ENCODE assay signal across 21 mouse cellular contexts in the genomic region with DNA sequence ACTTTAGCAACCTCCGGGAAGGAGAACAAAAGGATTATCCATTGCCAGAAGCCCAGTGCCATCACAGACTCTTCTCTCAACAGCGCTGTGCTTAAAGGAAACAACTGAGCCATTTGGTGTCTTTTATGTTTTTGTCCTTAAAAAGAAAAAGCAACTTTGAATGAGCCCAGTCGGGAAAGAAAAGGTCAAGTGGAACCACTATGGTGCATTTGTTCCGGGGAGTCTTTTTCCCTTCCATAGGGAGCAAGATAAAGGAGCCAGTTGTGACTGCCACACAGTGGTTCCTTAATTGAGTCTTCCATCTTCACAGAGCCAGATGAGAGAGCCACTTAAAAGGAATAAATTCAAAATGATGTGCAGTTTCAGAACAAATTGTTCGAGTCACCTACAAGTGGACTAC.
DNase-seq lines count a peak whose midpoint lies in the region; ATAC-seq lines count a peak whose summit lies in the region.
"Had no signal": no experiment of that assay in that cellular context is flagged by ENCODE, and none has a peak within 500 bp of the region (broad histone marks: within the 10 kb centered on the region; RNA-seq: fewer than 3 reads in every experiment).

No protein-coding gene starts in this region.

- H3K9me3 ChIP-seq in forebrain, embryonic 14.5 days (replicated peaks; ENCODE audit: control insufficient read depth, low read length): no peaks in the 10 kb centered on the region
- H3K9me3 ChIP-seq in forebrain, embryonic 15.5 days: no peaks in the 10 kb centered on the region
- H3K9me3 ChIP-seq in midbrain, embryonic 16.5 days (replicated peaks; ENCODE audit: control insufficient read depth, low read length, poor library complexity, severe bottlenecking): no peaks in the 10 kb centered on the region
- no peaks in the 10 kb centered on the region for H3K9me3 ChIP-seq in midbrain, embryonic 14.5 days (ENCODE audit: control insufficient read depth, low read length)
- H3K9me3 ChIP-seq: embryonic facial prominence, embryonic 15.5 days; forebrain, embryonic 10.5 days; heart, embryonic 13.5 days; hindbrain, embryonic 13.5 days had no signal

- H3K36me3 ChIP-seq in forebrain, embryonic 14.5 days (ENCODE audit: control insufficient read depth, insufficient read depth, low read length): no peaks in the 10 kb centered on the region
- H3K36me3 ChIP-seq in forebrain, embryonic 15.5 days: no peaks in the 10 kb centered on the region
- H3K36me3 ChIP-seq in midbrain, embryonic 16.5 days (ENCODE audit: control insufficient read depth, insufficient read depth, low read length): no peaks in the 10 kb centered on the region
- no peaks in the 10 kb centered on the region for H3K36me3 ChIP-seq in midbrain, embryonic 14.5 days (ENCODE audit: control insufficient read depth, insufficient read depth, low read length)
- H3K36me3 ChIP-seq: embryonic facial prominence, embryonic 15.5 days; forebrain, embryonic 10.5 days; heart, embryonic 13.5 days; hindbrain, embryonic 13.5 days had no signal

- no peak overlapping the region for H3K9ac ChIP-seq in forebrain, embryonic 14.5 days (ENCODE audit: low read length)
- H3K9ac ChIP-seq in forebrain, embryonic 15.5 days (replicated peaks): no peak overlapping the region
- no peak overlapping the region for H3K9ac ChIP-seq in midbrain, embryonic 16.5 days (ENCODE audit: low read depth, low read length)
- H3K9ac ChIP-seq in midbrain, embryonic 14.5 days (replicated peaks; ENCODE audit: low read length): no peak overlapping the region
- H3K9ac ChIP-seq: embryonic facial prominence, embryonic 15.5 days; heart, embryonic 13.5 days; hindbrain, embryonic 13.5 days had no signal

- H3K4me1 ChIP-seq in forebrain, embryonic 14.5 days (ENCODE audit: control insufficient read depth, insufficient read depth, low read length): no peaks in the 10 kb centered on the region
- no peaks in the 10 kb centered on the region for H3K4me1 ChIP-seq in forebrain, embryonic 15.5 days
- no peaks in the 10 kb centered on the region for H3K4me1 ChIP-seq in midbrain, embryonic 16.5 days (ENCODE audit: control insufficient read depth, insufficient read depth, low read length)
- no peaks in the 10 kb centered on the region for H3K4me1 ChIP-seq in midbrain, embryonic 14.5 days (ENCODE audit: control insufficient read depth, insufficient read depth, low read length)
- H3K4me1 ChIP-seq: embryonic facial prominence, embryonic 15.5 days; heart, embryonic 13.5 days; hindbrain, embryonic 13.5 days had no signal

- H3K4me2 ChIP-seq in forebrain, embryonic 14.5 days (ENCODE audit: low read length): no peak overlapping the region
- no peak overlapping the region for H3K4me2 ChIP-seq in forebrain, embryonic 15.5 days (replicated peaks)
- H3K4me2 ChIP-seq in midbrain, embryonic 16.5 days (ENCODE audit: low read length): no peak overlapping the region
- H3K4me2 ChIP-seq in midbrain, embryonic 14.5 days (ENCODE audit: low read length): no peak overlapping the region
- H3K4me2 ChIP-seq: embryonic facial prominence, embryonic 15.5 days; heart, embryonic 13.5 days; hindbrain, embryonic 13.5 days had no signal

- H3K27me3 ChIP-seq in forebrain, embryonic 14.5 days (replicated peaks; ENCODE audit: control insufficient read depth, insufficient read depth, low read length): no peaks in the 10 kb centered on the region
- no peaks in the 10 kb centered on the region for H3K27me3 ChIP-seq in forebrain, embryonic 15.5 days
- H3K27me3 ChIP-seq in midbrain, embryonic 16.5 days (ENCODE audit: control insufficient read depth, insufficient read depth, low read depth, low read length): no peaks in the 10 kb centered on the region
- H3K27me3 ChIP-seq in midbrain, embryonic 14.5 days (ENCODE audit: control insufficient read depth, insufficient read depth, low read length): no peaks in the 10 kb centered on the region
- H3K27me3 ChIP-seq: embryonic facial prominence, embryonic 15.5 days; heart, embryonic 13.5 days; hindbrain, embryonic 13.5 days had no signal

- H3K27ac ChIP-seq in forebrain, embryonic 14.5 days (ENCODE audit: low read depth, low read length): no peak overlapping the region
- H3K27ac ChIP-seq in forebrain, embryonic 15.5 days (replicated peaks): no peak overlapping the region
- H3K27ac ChIP-seq in midbrain, embryonic 16.5 days (ENCODE audit: low read length): no peak overlapping the region
- H3K27ac ChIP-seq in midbrain, embryonic 14.5 days (replicated peaks; ENCODE audit: low read depth, low read length): no peak overlapping the region
- H3K27ac ChIP-seq: embryonic facial prominence, embryonic 15.5 days; forebrain, embryonic 10.5 days; heart, embryonic 13.5 days; hindbrain, embryonic 13.5 days; hindbrain, postnatal 0 days had no signal

- ATAC-seq in forebrain, embryonic 14.5 days: no peak
- no peak for ATAC-seq in forebrain, embryonic 15.5 days (replicated peaks)
- ATAC-seq in midbrain, embryonic 16.5 days: peak; percentile 17; the same call in 1 of the 2 replicates
- ATAC-seq in midbrain, embryonic 14.5 days (ENCODE audit: low FRiP score, low TSS enrichment): no peak
- ATAC-seq: activated CD4-positive, CD25-positive, alpha-beta regulatory T cell, adult 4 months; hindbrain, postnatal 0 days had no signal

- 37% methylated on average over 5 of the region's 5 CpGs for WGBS in forebrain, embryonic 14.5 days
- WGBS in forebrain, embryonic 15.5 days: 26% methylated on average over 5 of the region's 5 CpGs
- 8% methylated on average over 5 of the region's 5 CpGs for WGBS in midbrain, embryonic 16.5 days
- 5% methylated on average over 5 of the region's 5 CpGs for WGBS in midbrain, embryonic 14.5 days

- DNase-seq in forebrain, embryonic 14.5 days (ENCODE audit: low spot score): peak; percentile 34
- no peak for DNase-seq in midbrain, embryonic 14.5 days
- DNase-seq in embryo, embryonic 9.5 days (ENCODE audit: extremely low spot score): peak; percentile 19
- no peak for DNase-seq in c-Kit-positive CD71-positive TER-119-positive erythroid progenitor cells, embryonic 14.5 days (ENCODE audit: low spot score)
- no peak for DNase-seq in urinary bladder, postnatal 25 days (ENCODE audit: low spot score)
- DNase-seq: adrenal gland, postnatal 14 days; cerebellum, adult 11 months; cerebellum, adult 8-10 months; cerebellum, postnatal 14 days; gastrocnemius, postnatal 36 days; heart, adult 11 months; heart, postnatal 36 days had no signal

- no peak overlapping the region for H3K4me3 ChIP-seq in forebrain, embryonic 14.5 days (ENCODE audit: low read depth, low read length)
- no peak overlapping the region for H3K4me3 ChIP-seq in forebrain, embryonic 15.5 days
- no peak overlapping the region for H3K4me3 ChIP-seq in midbrain, embryonic 16.5 days (ENCODE audit: low read depth, low read length)
- H3K4me3 ChIP-seq in midbrain, embryonic 14.5 days (replicated peaks; ENCODE audit: low read depth, low read length): no peak overlapping the region
- H3K4me3 ChIP-seq: embryonic facial prominence, embryonic 15.5 days; erythroblast, embryonic 14.5 days; forebrain, embryonic 10.5 days; heart, embryonic 13.5 days; hindbrain, embryonic 13.5 days had no signal

Comparison
In these comparisons a context has a peak if more than half of its experiments do, and no peak if none do; other contexts are left out.
1. DNase-seq: peak in forebrain, embryonic 14.5 days (single experiment) and embryo, embryonic 9.5 days (single experiment); none in midbrain, embryonic 14.5 days (single experiment), c-Kit-positive CD71-positive TER-119-positive erythroid progenitor cells, embryonic 14.5 days (single experiment) and urinary bladder, postnatal 25 days (single experiment).